In the genomic region with DNA sequence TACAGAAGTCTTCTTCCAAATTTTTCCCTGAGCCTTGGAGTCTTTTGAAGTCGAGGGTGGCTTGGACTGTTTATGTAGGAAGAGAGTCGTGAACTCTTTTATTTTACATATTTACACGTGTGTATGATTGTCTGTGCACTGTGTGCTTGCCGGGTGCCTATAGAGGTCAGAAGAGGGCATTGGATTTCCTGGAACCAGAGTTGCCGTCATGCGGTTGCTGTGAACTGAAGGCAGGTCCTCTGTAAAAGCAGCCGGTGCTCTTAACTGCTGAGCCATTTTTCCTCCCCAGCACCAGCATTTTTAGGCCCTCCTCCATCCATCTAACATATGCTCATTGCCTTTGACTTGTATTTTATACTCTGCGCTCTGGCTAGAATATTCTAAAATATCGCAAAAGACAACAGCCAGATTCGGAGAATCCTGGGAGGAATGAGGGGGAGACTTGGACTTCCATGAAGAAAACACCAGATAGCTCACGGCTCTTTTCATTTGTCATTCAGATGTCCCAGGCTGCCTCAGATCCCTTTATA, we compare ENCODE assay signal across 11 mouse cellular contexts. TPM values are rescaled to one million over a fixed set of nuclear protein-coding genes. Genes with fewer than 3 reads are reported as not detected.
DNase-seq lines count a peak whose midpoint lies in the region; ATAC-seq and TF ChIP-seq lines count a peak whose summit lies in the region.
"Had no signal": no experiment of that assay in that cellular context is flagged by ENCODE, and none has a peak within 500 bp of the region (broad histone marks: within the 10 kb centered on the region; RNA-seq: fewer than 3 reads in every experiment).

No protein-coding gene starts in this region.

- no peaks in the 10 kb centered on the region for H3K36me3 ChIP-seq in hindbrain, embryonic 12.5 days
- no peaks in the 10 kb centered on the region for H3K36me3 ChIP-seq in hindbrain, embryonic 14.5 days (replicated peaks; ENCODE audit: control insufficient read depth, insufficient read depth)
- 0 out of 2 replicates have a peak, but pooled peaks cover 2% of the 10 kb centered on the region for H3K36me3 ChIP-seq in ES-E14 (ENCODE audit: control insufficient read depth, insufficient read depth, low read length, poor library complexity, severe bottlenecking)
- peaks cover 3% of the 10 kb centered on the region; the same call in 1 of the 2 replicates for H3K36me3 ChIP-seq in limb, embryonic 12.5 days

- peak overlapping the region; percentile 64; the same call in 1 of the 2 replicates for H3K27ac ChIP-seq in hindbrain, embryonic 12.5 days
- no peak overlapping the region for H3K27ac ChIP-seq in hindbrain, embryonic 14.5 days
- H3K27ac ChIP-seq in ES-E14 (ENCODE audit: insufficient read depth, low read depth, low read length, poor library complexity, severe bottlenecking): peak overlapping the region; percentile 88
- peak overlapping the region; percentile 77; the same call in 1 of the 2 replicates for H3K27ac ChIP-seq in limb, embryonic 12.5 days

- H3K9me3 ChIP-seq in hindbrain, embryonic 12.5 days (replicated peaks): no peaks in the 10 kb centered on the region
- no peaks in the 10 kb centered on the region for H3K9me3 ChIP-seq in hindbrain, embryonic 14.5 days (ENCODE audit: control insufficient read depth, low read length)
- no peaks in the 10 kb centered on the region for H3K9me3 ChIP-seq in ES-E14 (ENCODE audit: control insufficient read depth, insufficient read depth, low read depth, low read length)
- no peaks in the 10 kb centered on the region for H3K9me3 ChIP-seq in limb, embryonic 12.5 days

- in situ Hi-C loops in ES-E14 (cut with MboI; ENCODE audit: low sequenced_read_pairs in 2 of 2, unreplicated experiment in 2 of 2): no loop called here

- 80% methylated on average over 11 of the region's 11 CpGs for WGBS in hindbrain, embryonic 12.5 days
- WGBS in hindbrain, embryonic 14.5 days: 83% methylated on average over 11 of the region's 11 CpGs
- WGBS in limb, embryonic 12.5 days: 76% methylated on average over 11 of the region's 11 CpGs

- DNase-seq in hindbrain, embryonic 14.5 days (ENCODE audit: low spot score): no peak
- DNase-seq in 416B (ENCODE audit: low read depth) (peak; percentile 47), ES-E14 (ENCODE audit: low read depth, low spot score) (no peak)
- DNase-seq in cerebellum, adult 18-20 months: no peak
- no peak for DNase-seq in layer of hippocampus, adult 11-12 months (ENCODE audit: low spot score)
- DNase-seq: layer of hippocampus, postnatal 36 days had no signal

- no peak overlapping the region for H3K4me2 ChIP-seq in hindbrain, embryonic 12.5 days (replicated peaks)
- H3K4me2 ChIP-seq in hindbrain, embryonic 14.5 days (replicated peaks): no peak overlapping the region
- H3K4me2 ChIP-seq in limb, embryonic 12.5 days: peak overlapping the region; percentile 45

- H3K27me3 ChIP-seq in hindbrain, embryonic 12.5 days: no peaks in the 10 kb centered on the region
- no peaks in the 10 kb centered on the region for H3K27me3 ChIP-seq in hindbrain, embryonic 14.5 days (ENCODE audit: control insufficient read depth, insufficient read depth, low read length)
- H3K27me3 ChIP-seq in limb, embryonic 12.5 days: no peaks in the 10 kb centered on the region

- H3K4me3 ChIP-seq in hindbrain, embryonic 12.5 days: no peak overlapping the region
- no peak overlapping the region for H3K4me3 ChIP-seq in hindbrain, embryonic 14.5 days (replicated peaks; ENCODE audit: low read length)
- peak overlapping the region; percentile 11 to 37 for H3K4me3 ChIP-seq in ES-E14 (ENCODE audit: insufficient read depth in 1 of 2, low read depth in 1 of 2, low read length in 2 of 2, poor library complexity in 1 of 2, severe bottlenecking in 1 of 2)
- H3K4me3 ChIP-seq in limb, embryonic 12.5 days (replicated peaks): no peak overlapping the region

- H3K4me1 ChIP-seq in hindbrain, embryonic 12.5 days: peaks cover 39% of the 10 kb centered on the region
- H3K4me1 ChIP-seq in hindbrain, embryonic 14.5 days (replicated peaks; ENCODE audit: control insufficient read depth, insufficient read depth, low read length): peaks cover 24% of the 10 kb centered on the region
- peaks cover 16 to 48% of the 10 kb centered on the region in 2 experiments for H3K4me1 ChIP-seq in ES-E14 (ENCODE audit: control insufficient read depth in 2 of 2, insufficient read depth in 2 of 2, low read length in 2 of 2, poor library complexity in 1 of 2)
- peaks cover 29% of the 10 kb centered on the region for H3K4me1 ChIP-seq in limb, embryonic 12.5 days (replicated peaks)

- ATAC-seq in hindbrain, embryonic 12.5 days (ENCODE audit: low FRiP score): no peak
- ATAC-seq in hindbrain, embryonic 14.5 days (ENCODE audit: low FRiP score): no peak
- no peak for ATAC-seq in limb, embryonic 12.5 days (ENCODE audit: insufficient number of reproducible peaks, insufficient read depth, low FRiP score, low TSS enrichment, low read depth)
- ATAC-seq: CD4-positive, CD25-positive, alpha-beta regulatory T cell, adult 4 months; midbrain, embryonic 16.5 days had no signal

- no peak overlapping the region for H3K9ac ChIP-seq in hindbrain, embryonic 12.5 days
- H3K9ac ChIP-seq in hindbrain, embryonic 14.5 days: no peak overlapping the region
- peak overlapping the region; percentile 8; the same call in 1 of the 2 replicates for H3K9ac ChIP-seq in ES-E14 (ENCODE audit: insufficient read depth, low read depth, low read length, poor library complexity, severe bottlenecking)
- H3K9ac ChIP-seq in limb, embryonic 12.5 days (replicated peaks): no peak overlapping the region

TF ChIP-seq in ES-E14, 5 proteins besides CTCF, POLR2A, EP300 and RAD21:
- TF ChIP-seq MAFK (IDR thresholded peaks at IDR 0.05; ENCODE audit: insufficient read depth, low read depth, low read length) (no peak), HCFC1 (IDR thresholded peaks at IDR 0.05; ENCODE audit: borderline replicate concordance, insufficient read depth, low read length) (no peak), CHD2 (IDR thresholded peaks at IDR 0.05; ENCODE audit: low read depth, low read length) (no peak)
TF ChIP-seq in ES-E14: peak in this region for 0.

RNA-seq across cellular contexts. Expression of gene Srsf3, which starts 25.0 kb away (rescaled TPM):
- polyA plus RNA-seq in hindbrain, embryonic 12.5 days (2016; fragmentation: Nextera tagmentation; extraction: Ambion mirVana): 662 and 667 TPM in 2 replicates
- 446 and 460 TPM in 2 replicates for polyA plus RNA-seq in hindbrain, embryonic 14.5 days (2014; fragmentation: Nextera tagmentation; extraction: Ambion mirVana)
- 317 and 391 TPM in 2 replicates for total RNA-seq in ES-E14 (2012; rRNA removed)
- polyA plus RNA-seq in limb, embryonic 12.5 days (2016; fragmentation: Nextera tagmentation; extraction: Ambion mirVana): 798 and 826 TPM in 2 replicates

RNA-seq across cellular contexts. Expression of gene Cdkn1a, which starts 33.4 kb away (rescaled TPM):
- 39.0 and 43.6 TPM in 2 replicates for polyA plus RNA-seq in hindbrain, embryonic 12.5 days (2016; fragmentation: Nextera tagmentation; extraction: Ambion mirVana)
- 79.5 and 97.7 TPM in 2 replicates for polyA plus RNA-seq in hindbrain, embryonic 14.5 days (2014; fragmentation: Nextera tagmentation; extraction: Ambion mirVana)
- 17.8 and 32.3 TPM in 2 replicates for total RNA-seq in ES-E14 (2012; rRNA removed)
- 54.1 and 59.9 TPM in 2 replicates for polyA plus RNA-seq in limb, embryonic 12.5 days (2016; fragmentation: Nextera tagmentation; extraction: Ambion mirVana)

RNA-seq across cellular contexts. Expression of gene Stk38, which starts 49.6 kb away (rescaled TPM):
- polyA plus RNA-seq in hindbrain, embryonic 12.5 days (2016; fragmentation: Nextera tagmentation; extraction: Ambion mirVana): 150 and 152 TPM in 2 replicates
- polyA plus RNA-seq in hindbrain, embryonic 14.5 days (2014; fragmentation: Nextera tagmentation; extraction: Ambion mirVana): 75.6 and 85.0 TPM in 2 replicates
- total RNA-seq in ES-E14 (2012; rRNA removed): 78.0 and 85.7 TPM in 2 replicates
- 135 and 149 TPM in 2 replicates for polyA plus RNA-seq in limb, embryonic 12.5 days (2016; fragmentation: Nextera tagmentation; extraction: Ambion mirVana)

RNA-seq across cellular contexts. Expression of gene Rab44, which starts 56.5 kb away (rescaled TPM):
- 0.34 and 1.1 TPM in 2 replicates for polyA plus RNA-seq in hindbrain, embryonic 12.5 days (2016; fragmentation: Nextera tagmentation; extraction: Ambion mirVana)
- polyA plus RNA-seq in hindbrain, embryonic 14.5 days (2014; fragmentation: Nextera tagmentation; extraction: Ambion mirVana): not detected in 2 replicates
- total RNA-seq in ES-E14 (2012; rRNA removed): 0.31 and 0.85 TPM in 2 replicates
- 0.14 and 0.26 TPM in 2 replicates for polyA plus RNA-seq in limb, embryonic 12.5 days (2016; fragmentation: Nextera tagmentation; extraction: Ambion mirVana)
- total RNA-seq: layer of hippocampus, postnatal 36 days; liver, adult 2 months had no signal
- polyA plus RNA-seq: CD4-positive, CD25-positive, alpha-beta regulatory T cell, adult 4 months had no signal

Comparison
In these comparisons a context has a peak if more than half of its experiments do, and no peak if none do; other contexts are left out.
1. H3K4me3 ChIP-seq: peak in ES-E14 (2 of 2); none in hindbrain, embryonic 12.5 days (single experiment), hindbrain, embryonic 14.5 days (single experiment) and limb, embryonic 12.5 days (single experiment).